Mouse (Mus musculus) layer of hippocampus, postnatal 25 days (tissue): ENCODE results near the gene Sec31a. TPM values are rescaled to one million over a fixed set of nuclear protein-coding genes. Genes with fewer than 3 reads are reported as not detected.

ENCODE experiments used
- total RNA-seq, 2 experiments: library from RNA; stranded (reverse); gene quantifications; 2 replicates each; pipeline ENCODE4 v1.2.3; 2021

Sec31a gene
- total RNA-seq, 2 experiments from 2014 or later, result 104 to 116 TPM

Other genes starting within 250 kb of the Sec31a start
- gene Lin54, start 84.4 kb upstream of the Sec31a start, total RNA-seq, result 10 to 100 TPM; 14.5 to 16.0 TPM
- 10 to 100 TPM; 79.0 to 84.4 TPM for gene Cops4, start 102.1 kb upstream of the Sec31a start, total RNA-seq
- gene Plac8, start 156.0 kb upstream of the Sec31a start, total RNA-seq, result not detected